Mouse (Mus musculus) cortical plate, adult 2 months (tissue): ENCODE measurements around the gene Rtkn2.

Source experiments
- CTCF ChIP-seq: fragments of 200-500 bp; IDR thresholded peaks from 2 replicates; pipeline ENCODE4 v1.5.1; 2011; ENCODE audit warnings: mild to moderate bottlenecking, control low read depth, low read length; ENCODE audit not compliant: insufficient read depth; ENCODE audit errors: extremely low read depth
- POLR2A ChIP-seq: fragments of 200-500 bp; IDR thresholded peaks from 2 replicates; pipeline ENCODE4 v1.6.1; 2011; ENCODE audit warnings: mild to moderate bottlenecking, low read length, control low read depth; ENCODE audit not compliant: insufficient read depth; ENCODE audit errors: extremely low read depth

GRCm38 (mm10) chr10:68078708-68079107 lies 99.3 kb downstream of the Rtkn2 start:
- TF ChIP-seq CTCF (no peak), POLR2A (no peak)
